Mouse (Mus musculus) MEL (cell line): ENCODE measurements around the gene Rnf144b.

Experiments
- CTCF ChIP-seq, 3 experiments: IDR thresholded peaks in 2 of 3; conservative IDR thresholded peaks in 1 of 3; 2 replicates each; pipeline ENCODE4 v1.5.1; 2011 to 2012; ENCODE audit warnings: low read length in 3 of 3, low read depth in 2 of 3, mild to moderate bottlenecking in 2 of 3, improper control_type of control experiment in 1 of 3, inconsistent platforms in 1 of 3, mixed read lengths in 1 of 3, moderate library complexity in 1 of 3; ENCODE audit not compliant: control insufficient read depth in 1 of 3, insufficient read depth in 1 of 3, poor library complexity in 1 of 3, severe bottlenecking in 1 of 3
- GATA1 ChIP-seq: IDR thresholded peaks from 2 replicates; pipeline ENCODE4 v1.6.1; 2011; ENCODE audit warnings: low read depth, low read length, improper control_type of control experiment

GRCm38 (mm10) chr13:47089271-47089670 lies 33.2 kb upstream of the Rnf144b start:
- TF ChIP-seq CTCF (IDR thresholded peaks at IDR 0.05 in 2 of 3, conservative IDR thresholded peaks at IDR 0.05 in 1 of 3; ENCODE audit: control insufficient read depth in 1 of 3, insufficient read depth in 1 of 3, low read depth in 2 of 3, low read length in 3 of 3, poor library complexity in 1 of 3, severe bottlenecking in 1 of 3) (no peak), GATA1 (no peak)
